In the genomic region with DNA sequence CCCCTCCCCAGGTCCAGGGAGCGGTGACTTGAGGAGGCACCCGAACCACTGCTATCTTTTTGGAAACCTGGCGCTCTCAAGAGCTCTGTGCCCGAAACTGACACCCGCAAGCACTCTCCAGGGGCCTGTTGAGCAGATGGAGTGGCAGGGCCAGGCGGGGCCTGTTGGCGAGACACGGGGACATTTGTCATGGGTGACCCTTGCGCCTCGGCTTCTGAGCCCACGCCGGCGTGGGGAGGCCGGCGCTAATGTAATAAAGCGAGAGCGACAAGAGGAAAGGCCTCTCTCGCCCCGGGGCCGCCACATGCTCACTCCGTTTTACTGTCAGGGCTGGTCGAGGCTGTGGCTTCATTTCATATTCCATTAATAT, we compare ENCODE assay signal across 8 mouse cellular contexts.
DNase-seq lines count a peak whose midpoint lies in the region; ATAC-seq and TF ChIP-seq lines count a peak whose summit lies in the region.

No protein-coding gene starts in this region.

- no peaks in the 10 kb centered on the region for H3K9me3 ChIP-seq in kidney, embryonic 15.5 days (replicated peaks)
- H3K9me3 ChIP-seq in embryonic facial prominence, embryonic 14.5 days (ENCODE audit: control insufficient read depth, low read length): no peaks in the 10 kb centered on the region
- no peaks in the 10 kb centered on the region for H3K9me3 ChIP-seq in hindbrain, postnatal 0 days (ENCODE audit: low read length)
- no peaks in the 10 kb centered on the region for H3K9me3 ChIP-seq in midbrain, embryonic 15.5 days

- 0 out of 2 replicates have a peak, but pooled peaks have one; percentile 33 for ATAC-seq in kidney, embryonic 15.5 days (replicated peaks; ENCODE audit: low FRiP score)
- 0 out of 2 replicates have a peak, but pooled peaks have one; percentile 22 for ATAC-seq in embryonic facial prominence, embryonic 14.5 days (ENCODE audit: low read depth)
- ATAC-seq in hindbrain, postnatal 0 days: no peak
- ATAC-seq in midbrain, embryonic 15.5 days (replicated peaks): no peak; the same call in 1 of the 2 replicates

- no peak overlapping the region for H3K27ac ChIP-seq in kidney, embryonic 15.5 days
- H3K27ac ChIP-seq in embryonic facial prominence, embryonic 14.5 days (replicated peaks; ENCODE audit: low read depth, low read length): no peak overlapping the region
- H3K27ac ChIP-seq in hindbrain, postnatal 0 days: no peak overlapping the region
- H3K27ac ChIP-seq in midbrain, embryonic 15.5 days: 0 out of 2 replicates have a peak overlapping the region, but pooled peaks have one; percentile 30

- peak overlapping the region; percentile 41 for H3K4me3 ChIP-seq in kidney, embryonic 15.5 days (replicated peaks)
- peak overlapping the region; percentile 31 for H3K4me3 ChIP-seq in embryonic facial prominence, embryonic 14.5 days (ENCODE audit: low read depth, low read length)
- H3K4me3 ChIP-seq in hindbrain, postnatal 0 days (ENCODE audit: low read length): no peak overlapping the region
- no peak overlapping the region for H3K4me3 ChIP-seq in midbrain, embryonic 15.5 days

- H3K4me2 ChIP-seq in kidney, embryonic 15.5 days: peak overlapping the region; percentile 69
- H3K4me2 ChIP-seq in embryonic facial prominence, embryonic 14.5 days (ENCODE audit: low read depth, low read length): peak overlapping the region; percentile 56
- peak overlapping the region; percentile 45; the same call in 1 of the 2 replicates for H3K4me2 ChIP-seq in hindbrain, postnatal 0 days (ENCODE audit: low read depth, low read length)
- H3K4me2 ChIP-seq in midbrain, embryonic 15.5 days: peak overlapping the region; percentile 37; the same call in 1 of the 2 replicates

- H3K9ac ChIP-seq in kidney, embryonic 15.5 days: 0 out of 2 replicates have a peak overlapping the region, but pooled peaks have one; percentile 5
- no peak overlapping the region for H3K9ac ChIP-seq in embryonic facial prominence, embryonic 14.5 days (ENCODE audit: low read depth, low read length)
- H3K9ac ChIP-seq in hindbrain, postnatal 0 days (replicated peaks; ENCODE audit: low read length): no peak overlapping the region
- H3K9ac ChIP-seq in midbrain, embryonic 15.5 days: no peak overlapping the region

- H3K36me3 ChIP-seq in kidney, embryonic 15.5 days: no peaks in the 10 kb centered on the region
- no peaks in the 10 kb centered on the region for H3K36me3 ChIP-seq in embryonic facial prominence, embryonic 14.5 days (ENCODE audit: control insufficient read depth, insufficient read depth, low read length)
- no peaks in the 10 kb centered on the region for H3K36me3 ChIP-seq in hindbrain, postnatal 0 days (ENCODE audit: insufficient read depth, low read length)
- H3K36me3 ChIP-seq in midbrain, embryonic 15.5 days (replicated peaks): no peaks in the 10 kb centered on the region

- H3K4me1 ChIP-seq in kidney, embryonic 15.5 days: peaks cover 20% of the 10 kb centered on the region
- H3K4me1 ChIP-seq in embryonic facial prominence, embryonic 14.5 days (ENCODE audit: control insufficient read depth, insufficient read depth, low read length): peaks cover 13% of the 10 kb centered on the region; the same call in 1 of the 2 replicates
- peaks cover 6% of the 10 kb centered on the region; the same call in 1 of the 2 replicates for H3K4me1 ChIP-seq in hindbrain, postnatal 0 days (ENCODE audit: insufficient read depth, low read length)
- peaks cover 17% of the 10 kb centered on the region for H3K4me1 ChIP-seq in midbrain, embryonic 15.5 days

- no peak for TF ChIP-seq CTCF in hindbrain, postnatal 0 days (IDR thresholded peaks at IDR 0.05; ENCODE audit: low read depth)

- intact Hi-C loops in left cerebral cortex, postnatal 14 days (cut with DNase I): no loop called here

- peaks cover 90% of the 10 kb centered on the region for H3K27me3 ChIP-seq in kidney, embryonic 15.5 days
- H3K27me3 ChIP-seq in embryonic facial prominence, embryonic 14.5 days (replicated peaks; ENCODE audit: control insufficient read depth, insufficient read depth, low read length): peaks cover 93% of the 10 kb centered on the region
- H3K27me3 ChIP-seq in hindbrain, postnatal 0 days (ENCODE audit: insufficient read depth, low read length): peaks cover 75% of the 10 kb centered on the region
- H3K27me3 ChIP-seq in midbrain, embryonic 15.5 days (replicated peaks): peaks cover 79% of the 10 kb centered on the region

- no peak for DNase-seq in kidney, adult 18-20 months
- no peak for DNase-seq in embryonic facial prominence, embryonic 14.5 days (ENCODE audit: low spot score)
- no peak for DNase-seq in hindbrain, postnatal 0 days (ENCODE audit: low spot score)
- DNase-seq in adipocyte (ENCODE audit: low spot score): no peak
- no peak for DNase-seq in urinary bladder, postnatal 25 days (ENCODE audit: low spot score)
- no peak for DNase-seq in left cerebral cortex, postnatal 14 days (ENCODE audit: low spot score in 2 of 2)

- WGBS in kidney, embryonic 15.5 days: 7% methylated on average over 22 of the region's 22 CpGs
- WGBS in embryonic facial prominence, embryonic 14.5 days: 4% methylated on average over 21 of the region's 22 CpGs
- WGBS in hindbrain, postnatal 0 days: 10% methylated on average over 22 of the region's 22 CpGs
- WGBS in midbrain, embryonic 15.5 days: 3% methylated on average over 22 of the region's 22 CpGs

Comparison
In these comparisons a context has a peak if more than half of its experiments do, and no peak if none do; other contexts are left out.
1. ATAC-seq: peak in kidney, embryonic 15.5 days (single experiment) and embryonic facial prominence, embryonic 14.5 days (single experiment); none in hindbrain, postnatal 0 days (single experiment) and midbrain, embryonic 15.5 days (single experiment).
2. H3K4me3 ChIP-seq: peak in kidney, embryonic 15.5 days (single experiment) and embryonic facial prominence, embryonic 14.5 days (single experiment); none in hindbrain, postnatal 0 days (single experiment) and midbrain, embryonic 15.5 days (single experiment).
3. Peak in every context shown above with its lines, with median percentiles within 50 percentile points of each other: H3K4me2 ChIP-seq.